Mouse (Mus musculus) kidney, postnatal 36 days (tissue): ENCODE results near the gene Cd200r4.

Experiments used
- DNase-seq, 2 experiments: peaks; one replicate each; pipeline ENCODE4 v3.0.0; 2021 to 2022; ENCODE audit warnings: mixed read lengths in 2 of 2

Cd200r4 gene

DNA sequence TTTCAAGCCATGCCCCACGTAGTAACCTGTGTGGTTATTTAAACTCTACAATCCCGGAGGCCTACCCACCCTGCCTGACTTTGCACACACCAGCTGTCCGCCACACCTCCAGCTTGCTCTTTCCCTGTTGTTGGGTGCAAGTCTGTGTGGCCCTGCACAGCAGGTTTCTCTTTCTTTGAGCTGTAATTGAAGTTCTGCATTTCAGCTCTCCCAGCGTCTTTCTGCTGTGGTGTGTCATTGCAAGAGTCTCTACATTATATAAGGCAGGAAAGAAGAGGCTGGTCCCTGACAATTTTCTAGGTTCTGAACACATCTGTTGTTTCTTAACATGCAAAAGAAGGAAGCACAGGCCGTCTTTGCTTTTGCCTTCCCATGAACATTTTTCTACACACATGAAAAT lies 65.1 kb downstream of the Cd200r4 start:
- no peak for DNase-seq

DNA sequence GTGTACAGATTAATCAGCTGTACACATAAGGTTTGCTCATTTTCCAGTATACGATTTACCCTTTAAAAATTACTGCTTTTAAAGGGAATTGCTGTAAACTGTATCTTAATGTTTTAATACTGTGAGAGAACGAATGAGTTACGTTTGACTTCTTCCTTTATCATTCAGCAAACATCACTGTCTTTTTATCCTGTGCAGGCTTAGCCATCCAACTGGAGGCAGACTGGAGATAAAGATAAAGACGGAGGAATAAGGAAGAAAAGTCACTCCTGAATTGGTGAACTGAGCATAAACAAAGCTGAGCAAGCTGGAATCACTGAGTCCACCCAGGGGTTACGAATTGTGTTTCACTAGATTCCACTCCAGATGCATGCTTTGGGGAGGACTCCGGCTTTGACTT lies 66.1 kb downstream of the Cd200r4 start:
- DNase-seq: no peak
